Mouse (Mus musculus): Measurements from ENCODE around the gene Nop58.

GRCm38 (mm10) chr1:59725661-59726060 lies 40.9 kb downstream of the Nop58 start:
- TF ChIP-seq CTCF (IDR thresholded peaks at IDR 0.05; ENCODE audit: control insufficient read depth, insufficient read depth, insufficient replicate concordance, low read depth, low read length) (no peak), POLR2A (IDR thresholded peaks at IDR 0.05; ENCODE audit: control insufficient read depth, low read depth, low read length) (no peak)

Data from testis, adult 2 months (tissue).